Mouse (Mus musculus) MEL (cell line): ENCODE measurements around the gene Fut9.

Experiments used
- CHD2 ChIP-seq: IDR thresholded peaks from 2 replicates; pipeline ENCODE4 v1.6.1; 2011; ENCODE audit warnings: low read length, improper control_type of control experiment
- CTCF ChIP-seq, 3 experiments: IDR thresholded peaks in 2 of 3; conservative IDR thresholded peaks in 1 of 3; 2 replicates each; pipeline ENCODE4 v1.5.1; 2011 to 2012; ENCODE audit warnings: low read length in 3 of 3, low read depth in 2 of 3, mild to moderate bottlenecking in 2 of 3, improper control_type of control experiment in 1 of 3, inconsistent platforms in 1 of 3, mixed read lengths in 1 of 3, moderate library complexity in 1 of 3; ENCODE audit not compliant: control insufficient read depth in 1 of 3, insufficient read depth in 1 of 3, poor library complexity in 1 of 3, severe bottlenecking in 1 of 3
- E2F4 ChIP-seq: IDR thresholded peaks from 2 replicates; pipeline ENCODE4 v1.6.1; 2011; ENCODE audit warnings: low read depth, low read length, improper control_type of control experiment, borderline replicate concordance
- GATA1 ChIP-seq: IDR thresholded peaks from 2 replicates; pipeline ENCODE4 v1.6.1; 2011; ENCODE audit warnings: low read depth, low read length, improper control_type of control experiment
- MAFK ChIP-seq: IDR thresholded peaks from 2 replicates; pipeline ENCODE4 v1.6.1; 2011; ENCODE audit warnings: low read depth, mild to moderate bottlenecking, low read length, improper control_type of control experiment, borderline replicate concordance
- MAX ChIP-seq: IDR thresholded peaks from 2 replicates; pipeline ENCODE4 v1.6.1; 2011; ENCODE audit warnings: low read length, improper control_type of control experiment
- MYC ChIP-seq: IDR thresholded peaks from 2 replicates; pipeline ENCODE4 v1.6.1; 2011; ENCODE audit warnings: low read depth, mild to moderate bottlenecking, low read length, improper control_type of control experiment, moderate library complexity
- RCOR1 ChIP-seq: IDR thresholded peaks from 2 replicates; pipeline ENCODE4 v1.6.1; 2012; ENCODE audit warnings: low read depth, mild to moderate bottlenecking, inconsistent platforms, low read length, improper control_type of control experiment
- SMC3 ChIP-seq: IDR thresholded peaks from 2 replicates; pipeline ENCODE4 v1.6.1; 2011; ENCODE audit warnings: low read depth, low read length, improper control_type of control experiment
- USF1 ChIP-seq: IDR thresholded peaks from 2 replicates; pipeline ENCODE4 v1.6.1; 2014; ENCODE audit warnings: low read depth, mild to moderate bottlenecking, inconsistent platforms, low read length, improper control_type of control experiment, moderate library complexity
- ZKSCAN1 ChIP-seq: IDR thresholded peaks from 2 replicates; pipeline ENCODE4 v1.6.1; 2012; ENCODE audit warnings: low read depth, mild to moderate bottlenecking, inconsistent platforms, low read length, improper control_type of control experiment, moderate library complexity

GRCm38 (mm10) chr4:25713907-25714306 is 86.1 kb downstream of the Fut9 start:
- TF ChIP-seq RCOR1 (no peak), USF1 (no peak), CHD2 (no peak), MAFK (no peak), ZKSCAN1 (no peak), MYC (no peak), E2F4 (no peak), MAX (no peak), CTCF (IDR thresholded peaks at IDR 0.05 in 2 of 3, conservative IDR thresholded peaks at IDR 0.05 in 1 of 3; ENCODE audit: control insufficient read depth in 1 of 3, insufficient read depth in 1 of 3, low read depth in 2 of 3, low read length in 3 of 3, poor library complexity in 1 of 3, severe bottlenecking in 1 of 3) (no peak), SMC3 (no peak), GATA1 (no peak)
